Mouse (Mus musculus) lung, postnatal 0 days (tissue): ENCODE data around the gene Elp1.

Experiments
- CTCF ChIP-seq: IDR thresholded peaks from 2 replicates; pipeline ENCODE4 v1.5.1; 2016; ENCODE audit warnings: antibody characterized with exemption, mild to moderate bottlenecking
- EP300 ChIP-seq: IDR thresholded peaks from 2 replicates; pipeline ENCODE4 v1.6.1; 2016; ENCODE audit warnings: antibody characterized with exemption, mild to moderate bottlenecking, control low read depth

- TF ChIP-seq CTCF: no peak
- no peak for TF ChIP-seq EP300
Observed at GRCm38 (mm10) chr4:56720403-56720802, 81.7 kb downstream of the Elp1 start.
